Mouse (Mus musculus) ES-Bruce4 (cell line): ENCODE data around the gene Dpf3.

Experiments used
- CTCF ChIP-seq: IDR thresholded peaks from one replicate; pipeline ENCODE4 v1.8.1; 2011; ENCODE audit warnings: low read depth, low read length
- EP300 ChIP-seq: IDR thresholded peaks from 2 replicates; pipeline ENCODE4 v1.6.1; 2011; ENCODE audit warnings: low read depth, low read length; ENCODE audit not compliant: insufficient read depth

DNA sequence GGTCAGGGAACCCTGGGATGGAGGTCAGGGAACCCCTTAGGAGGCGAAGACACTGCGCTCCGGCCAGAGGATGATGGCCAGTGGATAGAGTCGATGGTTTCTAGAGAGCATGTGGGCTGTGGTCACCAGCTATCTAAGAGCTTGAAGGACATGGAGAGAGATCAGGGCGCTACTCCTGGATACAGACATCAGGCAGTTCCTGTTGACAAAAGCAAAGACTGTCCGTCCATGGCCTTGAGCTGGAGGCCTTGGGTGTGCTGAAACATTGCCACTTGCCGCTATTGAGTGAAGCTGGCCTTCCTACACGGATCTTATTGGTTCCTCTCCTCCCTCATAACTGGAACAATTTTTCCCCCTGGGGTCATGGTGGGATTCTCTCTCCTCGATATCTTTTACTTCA lies 6.7 kb upstream of the Dpf3 start:
- TF ChIP-seq CTCF, result no peak
- no peak for TF ChIP-seq EP300
